Mouse (Mus musculus) forebrain, embryonic 11.5 days (tissue): ENCODE results near the gene Nlrp1a. TPM values are rescaled to one million over a fixed set of nuclear protein-coding genes. Genes with fewer than 3 reads are reported as not detected.

ENCODE experiments used
- ATAC-seq: fragments of 200-750 bp; cut with Nextera tagmentation; replicated peaks from 2 replicates; pipeline ENCODE4 v1.8.0; 2017; ENCODE audit warnings: moderate TSS enrichment; ENCODE audit not compliant: low FRiP score
- DNase-seq: peaks from one replicate; pipeline ENCODE4 v3.0.0-alpha.2; 2017; ENCODE audit warnings: low spot score
- H3K27ac ChIP-seq: fragments of 300-500 bp; sonication (generic); 2 replicates; pipeline ENCODE4 v1.5.1; 2014; ENCODE audit warnings: low read depth, low read length
- H3K27me3 ChIP-seq: fragments of 300-500 bp; sonication (generic); 2 replicates; pipeline ENCODE4 v1.6.1; 2014; ENCODE audit warnings: mild to moderate bottlenecking, low read length, mixed read lengths; ENCODE audit not compliant: control insufficient read depth, insufficient read depth
- H3K36me3 ChIP-seq: fragments of 300-500 bp; sonication (generic); 2 replicates; pipeline ENCODE4 v1.6.1; 2014; ENCODE audit warnings: mild to moderate bottlenecking, low read length, moderate library complexity, mixed read lengths; ENCODE audit not compliant: control insufficient read depth, insufficient read depth
- H3K4me1 ChIP-seq: fragments of 300-500 bp; sonication (generic); replicated peaks from 2 replicates; pipeline ENCODE4 v1.6.1; 2014; ENCODE audit warnings: low read length, mixed read lengths; ENCODE audit not compliant: control insufficient read depth, insufficient read depth
- H3K4me2 ChIP-seq: fragments of 300-500 bp; sonication (generic); 2 replicates; pipeline ENCODE4 v1.6.1; 2014; ENCODE audit warnings: low read depth, mild to moderate bottlenecking, low read length, moderate library complexity, mixed read lengths; ENCODE audit not compliant: severe bottlenecking
- H3K4me3 ChIP-seq: fragments of 300-500 bp; sonication (generic); 2 replicates; pipeline ENCODE4 v1.5.1; 2014; ENCODE audit warnings: low read depth, low read length
- H3K9ac ChIP-seq: fragments of 300-500 bp; sonication (generic); 2 replicates; pipeline ENCODE4 v1.6.1; 2014; ENCODE audit warnings: low read length
- H3K9me3 ChIP-seq: fragments of 300-500 bp; sonication (generic); 2 replicates; pipeline ENCODE4 v1.6.1; 2016; ENCODE audit warnings: low read length, mixed read lengths; ENCODE audit not compliant: control insufficient read depth
- WGBS: fragments of 180-500 bp; shearing (Covaris S2); extraction: QIAGEN DNeasy Blood & Tissue Kit; methylation state at CpG from one replicate; pipeline ENCODE4 v1.1.7; 2014; 5-methylcytosine and 5-hydroxymethylcytosine counted together
- polyA plus RNA-seq: library from polyadenylated mRNA; unstranded; fragments of >200 nt; fragmentation: Nextera tagmentation; extraction: Ambion mirVana; gene quantifications from 2 replicates; pipeline ENCODE4 v1.2.1, GENCODE M21; 2014

Gene Nlrp1a
- 0.09 TPM in 1 of 2 replicates, not detected in the other for polyA plus RNA-seq

- ATAC-seq = no peak
- WGBS = 81% methylated on average over 3 of the region's 3 CpGs
- DNase-seq = no peak
Observed at GRCm38 (mm10) chr11:71144661-71145060, at the start of gene Nlrp1a. Gene Nlrp1a, minus strand, starts transcription at chr11:71144704.

GRCm38 (mm10) chr11:71169633-71170032 lies 25.1 kb upstream of the Nlrp1a start:
- Histone ChIP-seq H3K9me3 (no peaks in the 10 kb centered on the region), H3K36me3 (no peaks in the 10 kb centered on the region), H3K27me3 (no peaks in the 10 kb centered on the region), H3K9ac (no peak overlapping the region), H3K4me2 (no peak overlapping the region), H3K4me3 (no peak overlapping the region), H3K4me1 (no peaks in the 10 kb centered on the region), H3K27ac (no peak overlapping the region)
- 78% methylated on average over 1 of the region's 1 CpGs for WGBS
- ATAC-seq (no peak), DNase-seq (no peak)

More at GRCm38 (mm10) chr11:71144661-71145060, at the start of gene Nlrp1a:
- Histone ChIP-seq H3K4me2 (no peak within 1 kb of the TSS), H3K9me3 (no peaks in the 10 kb centered on the region), H3K27ac (no peak within 1 kb of the TSS), H3K4me1 (no peaks in the 10 kb centered on the region), H3K27me3 (no peaks in the 10 kb centered on the region), H3K4me3 (no peak within 1 kb of the TSS), H3K36me3 (no peaks in the 10 kb centered on the region), H3K9ac (no peak within 1 kb of the TSS)

- H3K9me3 ChIP-seq = no peaks in the 10 kb centered on the region
- H3K27me3 ChIP-seq = no peaks in the 10 kb centered on the region
- no peak overlapping the region for H3K4me2 ChIP-seq
Observed at GRCm38 (mm10) chr11:71164139-71164538, 19.6 kb upstream of the Nlrp1a start.

GRCm38 (mm10) chr11:71159439-71160136 lies 15.1 kb upstream of the Nlrp1a start:
- Histone ChIP-seq H3K9ac (no peak overlapping the region), H3K4me3 (no peak overlapping the region), H3K4me2 (no peak overlapping the region), H3K36me3 (no peaks in the 10 kb centered on the region), H3K4me1 (no peaks in the 10 kb centered on the region), H3K27me3 (no peaks in the 10 kb centered on the region), H3K9me3 (no peaks in the 10 kb centered on the region), H3K27ac (no peak overlapping the region)
- no peak for DNase-seq
- ATAC-seq = no peak
- 81% methylated on average over 3 of the region's 3 CpGs for WGBS

More at GRCm38 (mm10) chr11:71164139-71164538, 19.6 kb upstream of the Nlrp1a start:
- no peak for ATAC-seq
- Histone ChIP-seq H3K9ac (no peak overlapping the region), H3K4me3 (no peak overlapping the region), H3K27ac (no peak overlapping the region), H3K36me3 (no peaks in the 10 kb centered on the region), H3K4me1 (no peaks in the 10 kb centered on the region)
- 65% methylated on average over 1 of the region's 1 CpGs for WGBS
- no peak for DNase-seq

- ATAC-seq (no peak), DNase-seq (no peak)
- Histone ChIP-seq H3K36me3 (no peaks in the 10 kb centered on the region), H3K4me1 (no peaks in the 10 kb centered on the region), H3K9ac (no peak overlapping the region), H3K27me3 (no peaks in the 10 kb centered on the region), H3K27ac (no peak overlapping the region), H3K4me2 (no peak overlapping the region), H3K4me3 (no peak overlapping the region), H3K9me3 (no peaks in the 10 kb centered on the region)
- 76% methylated on average over 1 of the region's 1 CpGs for WGBS
Observed at GRCm38 (mm10) chr11:71155272-71155671, 10.8 kb upstream of the Nlrp1a start.

GRCm38 (mm10) chr11:71142031-71142430 lies 2.5 kb downstream of the Nlrp1a start:
- Histone ChIP-seq H3K4me1 (no peaks in the 10 kb centered on the region), H3K9ac (no peak overlapping the region), H3K4me2 (no peak overlapping the region), H3K27me3 (no peaks in the 10 kb centered on the region), H3K9me3 (no peaks in the 10 kb centered on the region), H3K27ac (no peak overlapping the region), H3K36me3 (no peaks in the 10 kb centered on the region), H3K4me3 (no peak overlapping the region)
- 68% methylated on average over 1 of the region's 1 CpGs for WGBS
- ATAC-seq = no peak
- no peak for DNase-seq

GRCm38 (mm10) chr11:71107128-71107527 lies 37.4 kb downstream of the Nlrp1a start:
- Histone ChIP-seq H3K27ac (no peak overlapping the region), H3K9ac (no peak overlapping the region), H3K4me1 (no peaks in the 10 kb centered on the region), H3K36me3 (no peaks in the 10 kb centered on the region), H3K9me3 (no peaks in the 10 kb centered on the region), H3K4me3 (no peak overlapping the region), H3K4me2 (no peak overlapping the region), H3K27me3 (no peaks in the 10 kb centered on the region)
- WGBS = 74% methylated on average over 2 of the region's 2 CpGs
- DNase-seq (no peak), ATAC-seq (no peak)

GRCm38 (mm10) chr11:71106261-71107021 lies 38.1 kb downstream of the Nlrp1a start:
- Histone ChIP-seq H3K9ac (no peak overlapping the region), H3K4me2 (no peak overlapping the region), H3K27ac (no peak overlapping the region), H3K36me3 (no peaks in the 10 kb centered on the region), H3K9me3 (no peaks in the 10 kb centered on the region), H3K4me3 (no peak overlapping the region), H3K27me3 (no peaks in the 10 kb centered on the region), H3K4me1 (no peaks in the 10 kb centered on the region)
- DNase-seq (no peak), ATAC-seq (no peak)
